Mouse (Mus musculus): ENCODE results near the gene Rcbtb2.

DNA sequence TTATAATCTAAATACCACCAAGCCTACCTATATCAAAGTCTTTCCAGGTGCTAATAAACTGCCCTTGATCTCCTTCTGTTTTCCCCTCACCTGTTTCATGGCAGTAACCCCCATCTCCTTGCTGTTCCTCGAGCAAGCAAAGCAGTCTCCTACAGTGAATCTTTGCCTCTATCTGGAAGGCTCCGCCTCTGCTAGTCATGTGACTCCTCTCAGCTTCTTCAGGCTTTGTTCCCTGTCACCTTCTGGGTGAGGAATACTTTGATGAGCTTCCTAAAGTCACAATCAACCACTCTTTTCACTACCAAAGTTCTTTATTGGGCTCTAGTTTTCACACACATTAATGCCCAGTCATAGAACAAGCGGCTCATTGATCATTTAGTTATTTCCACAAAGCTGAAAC, 36.4 kb upstream of the Rcbtb2 start:
- TF ChIP-seq POLR2A (IDR thresholded peaks at IDR 0.05; ENCODE audit: control insufficient read depth, low read depth, low read length): no peak
- no peak for TF ChIP-seq CTCF (IDR thresholded peaks at IDR 0.05; ENCODE audit: control insufficient read depth, insufficient read depth, insufficient replicate concordance, low read depth, low read length)

Measured in testis, adult 2 months (tissue).